Mouse (Mus musculus) left cerebral cortex, postnatal 10 days (tissue): ENCODE results near the gene Eif2ak2. TPM values are rescaled to one million over a fixed set of nuclear protein-coding genes. Genes with fewer than 3 reads are reported as not detected.

Source experiments
- DNase-seq, 2 experiments: peaks; one replicate each; pipeline ENCODE4 v3.0.0; 2021 to 2022; ENCODE audit warnings: low spot score in 2 of 2, mixed read lengths in 1 of 2; ENCODE audit errors: extremely low spot score in 1 of 2
- intact Hi-C: fragments of 180-260 bp; cut with DNase I; formaldehyde crosslinking; loops from one replicate; pipeline ENCODE4 v1.15.1; 2025
- total RNA-seq, 2 experiments: library from RNA; stranded (reverse); gene quantifications; 2 replicates each; pipeline ENCODE4 v1.2.3; 2021

The Eif2ak2 gene
- 1 to 10 TPM; 5.0 to 7.2 TPM for total RNA-seq

- peak; percentile 26 to 91 for DNase-seq
- intact Hi-C loops = no loop called here
Measured at GRCm38 (mm10) chr17:78882401-78883112, at the start of gene Eif2ak2. Gene Eif2ak2, minus strand, starts transcription at chr17:78882573.

DNA sequence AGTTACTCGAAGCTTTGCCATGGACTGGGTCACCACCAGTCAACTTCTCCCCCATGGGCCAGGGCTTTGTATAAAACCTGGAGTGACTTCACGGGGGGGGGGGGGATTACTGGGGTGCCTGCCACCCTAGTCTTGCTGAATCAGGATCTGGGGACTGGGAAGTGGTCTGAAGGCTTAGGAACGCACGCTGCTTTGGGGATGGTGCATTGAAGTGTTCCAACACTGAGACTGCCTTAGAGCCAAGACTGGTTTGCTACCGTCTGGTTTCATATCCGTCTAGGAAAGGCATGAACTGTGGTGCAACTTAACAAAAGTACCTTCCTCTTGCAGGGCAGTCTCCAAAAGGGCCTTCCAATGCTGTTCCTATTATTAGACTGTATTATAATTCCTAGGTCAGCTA is 35.3 kb upstream of the Eif2ak2 start:
- intact Hi-C loops = loop anchor here (5.0 kb wide), 1 partner anchor 80 kb away; the partner anchor contains the start of genes Gpatch11 and Heatr5b

GRCm38 (mm10) chr17:78916899-78917298 is 34.5 kb upstream of the Eif2ak2 start:
- no peak for DNase-seq
- intact Hi-C loops = loop anchor here (5.0 kb wide), 1 partner anchor 80 kb away; the partner anchor contains the start of genes Gpatch11 and Heatr5b

More for the DNA sequence above, 35.3 kb upstream of the Eif2ak2 start:
- DNase-seq = peak in 1 of 2 experiments; percentile 28

DNA sequence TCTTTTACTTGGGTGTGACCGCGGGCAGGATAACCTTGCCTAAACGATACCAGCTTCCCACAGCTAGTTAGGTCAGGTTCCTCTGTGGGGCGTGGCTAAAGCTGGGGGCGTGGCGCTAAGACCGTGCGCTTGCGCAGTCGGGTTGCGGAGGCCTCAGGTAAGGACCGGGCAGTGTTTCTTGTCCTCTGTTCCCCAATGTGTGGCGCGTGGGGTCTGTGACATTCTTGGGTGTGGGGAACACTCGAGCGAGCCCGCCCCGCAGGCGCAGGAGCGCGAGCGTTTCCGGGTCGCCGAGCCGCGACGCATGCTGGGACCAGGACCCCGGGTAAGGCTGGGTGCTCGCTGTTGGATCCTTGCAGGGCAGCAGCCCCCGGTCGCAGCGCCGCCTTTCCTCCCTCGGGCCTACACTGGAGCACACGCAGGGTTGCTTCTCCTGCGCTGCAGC is 34.0 kb upstream of the Eif2ak2 start, which contains the start of gene Cebpzos:
Gene Cebpzos, plus strand, starts transcription at position 132 of the 445 bp plus-strand sequence.
- peak; percentile 85 to 89 for DNase-seq
- intact Hi-C loops = loop anchor here (5.0 kb wide), 1 partner anchor 79 kb away; the partner anchor contains the start of genes Gpatch11 and Heatr5b

- intact Hi-C loops = loop anchor here (5.0 kb wide), 1 partner anchor 78 kb away; the partner anchor contains the start of genes Gpatch11 and Heatr5b
- DNase-seq = no peak
Measured at GRCm38 (mm10) chr17:78915772-78916171, 33.4 kb upstream of the Eif2ak2 start.

DNA sequence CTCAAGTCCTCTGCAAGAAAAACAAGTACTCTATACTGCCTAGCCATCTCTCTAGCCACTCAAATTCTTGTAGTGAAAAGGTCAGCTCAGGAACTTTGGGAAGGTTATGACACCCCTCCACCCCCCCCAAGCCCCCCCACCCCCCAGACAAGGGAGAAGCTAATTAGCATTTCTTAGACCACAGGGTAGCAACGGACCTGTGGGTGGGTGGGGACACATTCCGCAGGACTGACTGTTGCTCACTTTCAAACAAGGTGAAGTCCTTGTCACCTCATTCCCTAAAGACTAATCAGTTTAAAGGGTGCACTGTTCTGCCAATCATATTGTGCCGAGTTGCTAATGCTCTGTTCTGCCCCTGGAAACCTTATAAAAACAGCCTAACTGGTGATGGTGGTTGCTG is 31.5 kb upstream of the Eif2ak2 start:
- intact Hi-C loops = no loop called here
- no peak for DNase-seq

GRCm38 (mm10) chr17:78912861-78913281 is 30.5 kb upstream of the Eif2ak2 start:
- peak; percentile 36 to 38 for DNase-seq

DNA sequence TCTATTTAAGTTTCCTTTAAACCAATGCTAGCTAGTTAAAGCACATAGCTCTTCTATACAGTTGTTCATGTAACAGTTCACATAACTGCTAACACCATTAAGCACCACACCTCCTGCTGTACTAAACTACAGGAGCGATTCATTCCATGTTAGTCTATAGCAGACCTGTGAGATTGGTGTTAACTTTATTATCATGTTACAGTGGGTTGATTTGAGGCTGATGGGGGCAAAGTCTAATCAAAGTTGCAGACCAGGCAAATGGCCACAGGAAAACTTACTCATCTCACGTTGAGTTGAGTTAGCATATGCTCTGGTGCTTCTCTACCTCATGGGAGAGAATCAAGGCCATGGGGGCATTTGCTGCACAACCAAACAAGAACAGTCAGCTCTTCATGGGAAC is 27.0 kb upstream of the Eif2ak2 start:
- no peak for DNase-seq
- intact Hi-C loops = no loop called here

More at GRCm38 (mm10) chr17:78912861-78913281, 30.5 kb upstream of the Eif2ak2 start:
- intact Hi-C loops = no loop called here

GRCm38 (mm10) chr17:78906892-78907291 is 24.5 kb upstream of the Eif2ak2 start, which contains the start of gene Sult6b1:
Gene Sult6b1, minus strand, starts transcription at chr17:78906992.
- no peak for DNase-seq
- intact Hi-C loops = no loop called here

- intact Hi-C loops = no loop called here
- peak in 1 of 2 experiments; percentile 24 for DNase-seq
Measured at GRCm38 (mm10) chr17:78903158-78903557, 20.8 kb upstream of the Eif2ak2 start.

GRCm38 (mm10) chr17:78895394-78895793 is 13.0 kb upstream of the Eif2ak2 start:
- peak; percentile 47 to 83 for DNase-seq

GRCm38 (mm10) chr17:78894991-78895390 is 12.6 kb upstream of the Eif2ak2 start:
- intact Hi-C loops = no loop called here
- DNase-seq = no peak

More at GRCm38 (mm10) chr17:78895394-78895793, 13.0 kb upstream of the Eif2ak2 start:
- intact Hi-C loops = no loop called here

GRCm38 (mm10) chr17:78891020-78891419 is 8.6 kb upstream of the Eif2ak2 start:
- intact Hi-C loops = no loop called here
- DNase-seq = no peak

DNA sequence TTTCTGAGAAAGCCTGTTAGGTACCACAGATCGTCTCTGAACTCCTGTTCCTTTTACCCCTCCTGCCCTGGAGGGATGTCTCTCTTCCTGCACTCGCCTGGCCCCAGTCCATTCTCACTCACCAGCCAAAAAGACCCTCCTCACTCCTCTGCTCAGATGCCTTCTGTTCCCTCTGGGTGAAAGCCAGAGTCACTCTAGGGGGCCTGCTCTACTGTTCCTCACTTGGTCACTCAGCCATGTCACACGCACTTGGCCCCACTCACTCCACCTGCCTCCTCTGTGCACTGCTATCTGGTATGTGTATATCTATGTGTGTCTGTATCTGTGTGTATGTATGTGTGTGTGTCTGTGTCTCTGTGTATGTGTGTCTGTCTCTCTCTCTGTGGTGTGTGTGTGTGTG is 6.8 kb upstream of the Eif2ak2 start:
- no peak for DNase-seq
- intact Hi-C loops = no loop called here

- intact Hi-C loops = no loop called here
- no peak for DNase-seq
Measured at GRCm38 (mm10) chr17:78888554-78888953, 6.2 kb upstream of the Eif2ak2 start.

DNA sequence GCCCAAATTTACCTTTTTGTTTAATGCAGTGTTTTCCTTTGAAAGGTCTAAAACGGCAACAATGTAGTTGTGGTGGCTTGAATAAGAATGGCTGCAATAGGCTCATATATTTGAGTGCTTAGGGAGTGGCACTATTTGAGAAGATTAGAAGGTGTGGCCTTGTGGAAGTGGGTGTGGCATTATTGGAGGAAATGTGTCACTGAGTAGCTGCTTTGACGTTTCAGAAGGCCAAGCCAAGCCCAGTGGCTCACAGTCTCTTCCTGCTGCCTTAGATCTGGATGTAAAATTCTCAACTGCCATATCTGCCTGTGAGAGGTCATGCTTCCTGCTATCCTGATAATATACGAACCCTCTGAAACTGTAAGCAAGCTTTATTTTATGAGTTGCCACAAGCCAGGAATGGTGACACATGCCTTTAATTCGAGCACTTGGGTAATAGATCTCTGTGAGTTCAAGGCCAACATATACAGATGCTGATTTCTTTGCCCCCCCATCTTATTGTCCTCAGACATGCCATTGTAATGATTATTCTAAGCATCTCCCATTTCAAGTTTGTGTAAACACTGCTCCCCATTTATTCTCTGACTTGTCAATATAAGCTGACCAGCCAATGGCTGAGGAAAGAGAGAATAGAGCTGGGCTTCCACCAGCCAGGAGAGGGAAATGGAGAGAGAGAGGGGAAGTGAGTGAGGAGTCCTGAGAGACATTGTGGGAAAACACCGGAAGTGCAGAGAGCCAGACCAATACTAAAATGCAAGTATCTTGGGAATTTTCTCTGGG is 3.1 kb upstream of the Eif2ak2 start:
- no peak for DNase-seq
- intact Hi-C loops = no loop called here

GRCm38 (mm10) chr17:78883291-78883690 is 918 bp upstream of the Eif2ak2 start:
- DNase-seq = no peak
- intact Hi-C loops = no loop called here

GRCm38 (mm10) chr17:78881878-78882304 is 482 bp downstream of the Eif2ak2 start:
- intact Hi-C loops = no loop called here
- DNase-seq = no peak

DNA sequence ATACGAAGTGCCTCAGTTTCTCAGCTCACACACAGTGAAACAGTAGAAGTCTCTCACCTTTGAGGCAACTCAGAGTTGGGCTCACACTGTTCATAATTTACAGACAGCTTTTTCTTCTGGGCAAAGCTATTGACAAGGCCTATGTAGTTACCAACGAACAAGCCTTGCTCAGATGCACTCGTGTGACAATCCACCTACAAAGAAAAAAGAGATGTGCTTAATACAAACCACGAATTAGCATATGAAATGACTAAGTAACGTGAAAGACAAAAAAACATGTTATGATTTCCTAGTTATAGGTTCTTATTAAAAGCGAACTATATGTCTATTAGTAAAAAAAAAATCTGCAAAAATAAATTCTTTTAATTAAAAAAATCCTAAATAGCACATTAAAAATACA is 8.5 kb downstream of the Eif2ak2 start:
- intact Hi-C loops = no loop called here
- no peak for DNase-seq
